Mouse (Mus musculus) erythroid progenitor cell, adult 5-6 weeks (primary cell): ENCODE results near the gene Lrrc29. TPM values are rescaled to one million over a fixed set of nuclear protein-coding genes. Genes with fewer than 3 reads are reported as not detected.

Experiments used
- ATAC-seq: replicated peaks from 2 replicates; pipeline ENCODE4 v1.8.0; 2016; ENCODE audit warnings: moderate number of reproducible peaks, mild to moderate bottlenecking, moderate TSS enrichment, inconsistent platforms; ENCODE audit not compliant: poor library complexity, low FRiP score, severe bottlenecking
- total RNA-seq, 2 experiments: library from RNA; stranded (forward) in 1 of 2; stranded (reverse) in 1 of 2; fragments of 150-400 nt in 1 of 2; fragments of 186-747, 209-891 nt in 1 of 2; gene quantifications; 2 replicates each; pipeline versions ENCODE4 v1.2.3 to v1.2.4; 2015 to 2017; ENCODE audit warnings: low replicate concordance in 2 of 2

Gene Lrrc29
- total RNA-seq, 2 experiments from 2014 or later: 26.8 to 31.7 TPM

- ATAC-seq: no peak
Measured at GRCm38 (mm10) chr8:105345061-105345975, 19.2 kb upstream of the Lrrc29 start.

- no peak for ATAC-seq
Measured at GRCm38 (mm10) chr8:105343791-105344574, 17.9 kb upstream of the Lrrc29 start.

- no peak for ATAC-seq
Measured at GRCm38 (mm10) chr8:105342768-105343167, 16.7 kb upstream of the Lrrc29 start.

GRCm38 (mm10) chr8:105341399-105341798 lies 15.3 kb upstream of the Lrrc29 start:
- no peak for ATAC-seq

- no peak for ATAC-seq
Measured at GRCm38 (mm10) chr8:105339886-105340635, 14.0 kb upstream of the Lrrc29 start.

GRCm38 (mm10) chr8:105338992-105339391 lies 12.9 kb upstream of the Lrrc29 start:
- ATAC-seq: no peak

- ATAC-seq: no peak
Measured at GRCm38 (mm10) chr8:105336373-105337130, 10.5 kb upstream of the Lrrc29 start.

GRCm38 (mm10) chr8:105332523-105332922 lies 6.4 kb upstream of the Lrrc29 start:
- ATAC-seq: no peak

- ATAC-seq: no peak
Measured at GRCm38 (mm10) chr8:105331931-105332330, 5.9 kb upstream of the Lrrc29 start.

GRCm38 (mm10) chr8:105331469-105331868 lies 5.4 kb upstream of the Lrrc29 start:
- ATAC-seq: no peak

GRCm38 (mm10) chr8:105330325-105330724 lies 4.2 kb upstream of the Lrrc29 start:
- ATAC-seq: no peak

- ATAC-seq: no peak
Measured at GRCm38 (mm10) chr8:105326968-105327367, 890 bp upstream of the Lrrc29 start.

GRCm38 (mm10) chr8:105325641-105326093 lies 411 bp downstream of the Lrrc29 start:
- peak; percentile 16 for ATAC-seq

- ATAC-seq: peak; percentile 78
Measured at GRCm38 (mm10) chr8:105323183-105323582, 2.9 kb downstream of the Lrrc29 start.

GRCm38 (mm10) chr8:105318662-105319190 lies 7.4 kb downstream of the Lrrc29 start:
- ATAC-seq: no peak

GRCm38 (mm10) chr8:105317941-105318340 lies 8.1 kb downstream of the Lrrc29 start:
- no peak for ATAC-seq

- no peak for ATAC-seq
Measured at GRCm38 (mm10) chr8:105315073-105315769, 10.9 kb downstream of the Lrrc29 start.

GRCm38 (mm10) chr8:105313622-105314402 lies 12.3 kb downstream of the Lrrc29 start:
- no peak for ATAC-seq
